Mouse (Mus musculus): ENCODE measurements around the gene AU021092.

The AU021092 gene

GRCm38 (mm10) chr16:5212150-5212549, 9.9 kb downstream of the AU021092 start:
- no peak for DNase-seq

GRCm38 (mm10) chr16:5210365-5210764, 11.7 kb downstream of the AU021092 start:
- DNase-seq = no peak

DNA sequence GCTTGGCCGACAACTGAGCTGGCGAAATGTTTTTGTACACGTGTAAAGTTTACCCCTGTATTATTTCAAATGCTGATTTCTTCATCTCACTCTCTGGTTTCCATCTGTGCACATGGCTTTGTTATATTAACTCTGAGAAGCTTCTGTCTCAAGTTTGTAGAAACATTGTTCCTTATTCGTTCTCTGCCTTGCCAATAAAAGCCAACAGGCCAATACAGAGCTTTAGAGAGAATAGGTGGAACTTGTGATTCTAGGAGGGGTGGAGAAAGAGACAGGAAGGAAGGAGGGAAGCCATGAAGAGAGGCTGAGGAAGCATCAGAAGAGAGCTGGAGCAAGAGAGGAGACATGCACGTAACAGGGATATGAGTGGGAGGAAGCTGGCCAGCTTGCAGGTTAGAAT, 16.0 kb downstream of the AU021092 start:
- no peak for DNase-seq

- no peak for DNase-seq
Observed at GRCm38 (mm10) chr16:5205431-5205970, 16.6 kb downstream of the AU021092 start.

- DNase-seq = peak; percentile 82
Observed at GRCm38 (mm10) chr16:5203668-5204433, 18.2 kb downstream of the AU021092 start, which contains the start of gene Nagpa. TSS of gene Nagpa (minus strand) at chr16:5204012.

GRCm38 (mm10) chr16:5203200-5203599, 18.9 kb downstream of the AU021092 start:
- no peak for DNase-seq

DNA sequence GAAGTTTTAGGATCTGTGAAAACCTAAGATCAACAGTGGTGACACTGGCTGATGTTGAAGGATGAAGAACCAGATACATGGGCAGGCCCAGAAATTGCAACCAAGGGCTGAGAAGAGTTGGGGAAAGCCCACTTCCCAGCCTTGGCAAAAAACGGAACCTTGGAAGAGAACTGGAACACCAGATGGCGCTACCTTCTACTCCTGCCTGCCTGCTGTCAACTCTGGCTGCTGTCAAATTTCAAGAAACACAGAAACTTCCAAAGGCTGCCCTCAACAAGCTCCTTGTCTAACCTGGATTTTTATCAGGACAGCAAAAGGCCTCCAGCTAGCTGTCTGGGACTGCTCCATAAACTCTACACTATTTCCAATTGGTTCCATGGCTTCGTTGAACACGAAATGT, 19.4 kb downstream of the AU021092 start:
- DNase-seq = peak; percentile 44

DNA sequence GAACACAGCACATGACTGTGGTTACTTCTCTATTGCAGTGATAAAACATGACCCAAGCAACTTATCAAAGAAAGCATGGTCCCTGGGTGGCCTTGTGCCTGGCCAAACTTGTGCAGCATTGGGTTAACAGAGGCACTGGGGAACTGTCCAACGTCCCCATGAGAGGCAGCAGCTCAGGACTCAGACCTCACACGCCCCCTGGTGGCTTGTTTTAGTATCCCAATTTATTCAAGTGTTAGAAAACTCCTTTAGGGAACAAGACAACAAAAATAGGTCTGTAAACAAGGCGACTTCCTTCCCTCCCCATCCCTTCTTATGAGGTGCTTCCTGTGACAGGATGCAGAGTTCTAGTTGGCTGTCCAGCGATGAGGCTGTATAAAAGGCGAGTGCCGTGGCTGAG, 27.0 kb downstream of the AU021092 start:
- DNase-seq = no peak

DNA sequence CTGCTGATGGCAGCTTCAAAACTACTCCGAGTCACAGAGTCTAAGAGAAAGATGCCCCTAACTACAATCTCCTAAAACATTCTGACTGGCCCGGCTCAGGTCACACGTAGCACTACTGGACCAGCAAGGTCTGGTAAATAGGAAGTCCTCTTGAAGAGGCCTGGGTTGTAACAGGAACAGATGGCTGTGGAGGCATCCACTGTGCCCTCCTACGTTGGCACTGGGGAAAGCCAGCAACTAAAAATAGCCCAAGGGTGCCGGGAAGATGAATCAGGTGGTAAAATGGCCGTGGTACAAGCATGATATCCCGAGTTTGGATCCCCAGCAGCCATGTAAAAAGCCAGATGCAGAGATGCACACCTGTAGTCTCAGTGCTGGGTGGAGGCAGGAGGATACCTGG, 35.9 kb downstream of the AU021092 start:
- DNase-seq = peak; percentile 36

DNA sequence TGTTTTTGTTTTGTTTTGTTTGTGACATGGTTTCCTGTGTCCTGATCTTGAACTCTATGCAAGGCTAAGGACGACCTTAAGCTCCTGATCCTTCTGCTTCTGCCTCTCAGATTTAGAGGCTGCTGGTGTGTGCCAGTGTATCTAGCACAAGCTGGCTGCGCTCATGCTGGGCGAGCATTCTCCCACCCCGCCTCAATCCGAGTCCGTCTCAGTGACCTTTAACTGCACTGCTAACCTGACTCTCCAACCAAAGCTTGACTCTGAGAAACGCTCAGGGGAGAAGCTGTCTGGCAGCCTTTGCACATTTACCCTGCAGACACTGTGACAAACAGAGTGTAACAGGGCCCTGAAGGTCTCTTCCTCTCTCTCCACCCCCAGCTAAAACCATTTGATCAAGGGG, 36.4 kb downstream of the AU021092 start:
- DNase-seq = no peak

- DNase-seq = no peak
Observed at GRCm38 (mm10) chr16:5184956-5185355, 37.1 kb downstream of the AU021092 start.

GRCm38 (mm10) chr16:5184101-5184500, 38.0 kb downstream of the AU021092 start:
- no peak for DNase-seq

- DNase-seq = no peak
Observed at GRCm38 (mm10) chr16:5183310-5183975, 38.7 kb downstream of the AU021092 start.

DNA sequence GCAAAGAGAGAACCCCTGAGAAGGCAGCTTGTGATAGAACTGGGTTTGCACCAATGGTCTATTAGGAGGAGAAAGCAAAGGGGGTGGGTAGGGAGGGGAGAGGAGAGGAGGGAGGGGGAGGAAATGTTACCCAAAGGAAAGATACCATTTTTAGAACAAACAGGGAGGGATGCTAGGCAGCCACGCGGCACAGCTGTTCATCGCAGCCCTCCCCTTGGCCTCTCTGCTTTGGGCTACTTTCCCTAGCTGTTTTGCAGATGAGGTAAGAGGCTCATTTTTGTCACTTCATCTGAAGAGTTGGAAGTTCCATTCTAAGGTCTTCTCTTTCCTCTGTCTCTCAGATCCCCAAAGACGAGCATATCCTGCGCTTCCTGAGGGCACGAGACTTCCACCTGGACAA, 49.5 kb downstream of the AU021092 start:
- DNase-seq = no peak

DNA sequence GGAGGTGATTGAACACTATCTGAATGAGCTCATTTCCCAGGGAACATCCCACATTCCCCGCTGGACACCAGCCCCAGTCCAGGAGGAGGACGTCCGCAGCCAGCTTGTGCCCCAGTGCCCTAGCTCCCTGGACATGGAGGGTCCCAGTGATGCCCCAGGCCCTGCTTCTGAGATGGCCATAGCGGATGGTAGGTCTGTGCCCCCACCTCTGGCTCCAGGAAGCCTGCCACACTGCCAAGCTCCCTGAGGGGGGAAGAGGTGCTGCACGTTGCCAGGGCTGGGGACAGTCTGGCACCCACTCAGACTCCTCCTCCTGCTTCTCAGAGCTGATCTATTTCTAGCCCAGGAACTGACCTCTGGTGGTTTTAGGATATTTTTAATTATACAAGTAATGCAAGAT, 53.3 kb downstream of the AU021092 start:
- DNase-seq = no peak

- no peak for DNase-seq
Observed at GRCm38 (mm10) chr16:5168038-5168437, 54.1 kb downstream of the AU021092 start.

DNA sequence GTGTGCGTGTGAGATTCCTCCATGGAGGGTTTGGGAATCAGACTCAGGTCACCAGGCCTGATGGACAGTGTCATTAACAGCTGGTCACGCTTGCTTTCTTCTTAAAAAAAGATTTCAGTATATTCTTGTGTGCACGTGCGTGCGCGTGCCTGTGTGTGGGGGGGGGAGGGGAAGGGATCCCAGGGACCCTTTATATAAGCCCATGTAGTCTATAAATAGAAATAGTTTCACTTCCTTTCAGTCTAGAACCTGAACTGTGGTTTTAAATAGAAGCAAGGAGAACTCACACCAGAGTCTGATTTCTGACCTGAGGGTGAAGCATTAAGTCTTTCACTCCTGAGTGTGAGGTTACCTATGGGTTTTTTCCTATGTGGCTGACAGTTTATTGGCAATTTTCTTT, 57.8 kb downstream of the AU021092 start:
- DNase-seq = no peak

Measured in right cerebral cortex, postnatal 25 days (tissue).